Mouse (Mus musculus): ENCODE data around the gene Tln2. TPM values are rescaled to one million over a fixed set of nuclear protein-coding genes. Genes with fewer than 3 reads are reported as not detected.
A peak's percentile ranks its signal among the peaks of the same experiment; 100 is the strongest.

Gene Tln2
- polyA plus RNA-seq, 1 experiment, result 33.0 TPM

DNA sequence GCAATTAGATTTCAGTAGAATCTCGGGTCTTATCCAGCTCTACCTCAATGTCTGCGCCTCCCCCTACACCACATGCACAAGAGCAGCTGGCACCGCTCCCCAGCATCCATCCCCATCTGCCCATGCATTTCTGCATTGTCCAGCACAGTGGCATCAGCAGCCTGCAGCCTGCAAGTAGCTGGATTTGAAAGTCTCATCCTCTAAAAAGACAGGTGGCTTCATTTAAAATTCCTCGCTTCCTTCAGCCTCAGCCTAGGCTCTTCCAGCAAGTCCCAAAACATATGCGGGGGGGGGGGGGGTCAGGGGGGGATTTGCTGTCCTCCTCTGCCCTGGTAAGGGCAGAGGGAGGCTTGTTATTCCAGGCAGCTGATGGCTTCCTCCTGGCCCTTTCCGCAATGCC is 141.4 kb downstream of the Tln2 start:
- WGBS, result 66% methylated on average over 6 of the region's 6 CpGs
- no peak overlapping the region for H3K27ac ChIP-seq (ENCODE audit: insufficient read depth, low read depth, low read length)
- no peak overlapping the region for H3K4me3 ChIP-seq (ENCODE audit: insufficient read depth, low read depth, low read length)
- peaks cover 6% of the 10 kb centered on the region; the same call in 1 of the 2 replicates for H3K4me1 ChIP-seq (ENCODE audit: control insufficient read depth, insufficient read depth, low read length)
- no peak for TF ChIP-seq POLR2A (IDR thresholded peaks at IDR 0.05; ENCODE audit: insufficient read depth, low read depth, low read length)
- TF ChIP-seq CTCF (IDR thresholded peaks at IDR 0.05; ENCODE audit: insufficient read depth, low read depth, low read length), result no peak

DNA sequence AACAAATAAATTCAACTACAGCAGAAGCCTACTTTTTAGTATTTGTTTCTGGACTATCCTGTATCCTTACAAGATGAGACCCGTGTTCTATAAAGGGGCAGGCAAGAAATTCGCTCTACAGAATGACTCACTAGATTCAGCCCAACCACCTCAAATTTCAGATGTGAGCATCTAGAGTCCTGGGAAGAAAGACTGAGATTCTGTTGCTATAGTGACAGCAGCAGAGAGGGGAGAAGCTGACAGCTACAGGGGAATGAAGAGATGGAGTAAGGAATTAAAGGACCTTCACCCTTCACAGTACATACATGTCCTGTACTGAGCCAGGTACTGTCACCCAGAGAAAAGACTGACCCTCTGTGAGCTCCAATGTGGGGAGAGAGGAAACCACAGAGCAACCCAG is 148.8 kb downstream of the Tln2 start:
- H3K27ac ChIP-seq (ENCODE audit: insufficient read depth, low read depth, low read length), result peak overlapping the region; percentile 66; the same call in 1 of the 2 replicates
- no peaks in the 10 kb centered on the region; the same call in 1 of the 2 replicates for H3K4me1 ChIP-seq (ENCODE audit: control insufficient read depth, insufficient read depth, low read length)
- no peak for TF ChIP-seq POLR2A (IDR thresholded peaks at IDR 0.05; ENCODE audit: insufficient read depth, low read depth, low read length)
- TF ChIP-seq CTCF (IDR thresholded peaks at IDR 0.05; ENCODE audit: insufficient read depth, low read depth, low read length), result no peak
- no peak overlapping the region for H3K4me3 ChIP-seq (ENCODE audit: insufficient read depth, low read depth, low read length)
- 39% methylated on average over 2 of the region's 2 CpGs for WGBS

DNA sequence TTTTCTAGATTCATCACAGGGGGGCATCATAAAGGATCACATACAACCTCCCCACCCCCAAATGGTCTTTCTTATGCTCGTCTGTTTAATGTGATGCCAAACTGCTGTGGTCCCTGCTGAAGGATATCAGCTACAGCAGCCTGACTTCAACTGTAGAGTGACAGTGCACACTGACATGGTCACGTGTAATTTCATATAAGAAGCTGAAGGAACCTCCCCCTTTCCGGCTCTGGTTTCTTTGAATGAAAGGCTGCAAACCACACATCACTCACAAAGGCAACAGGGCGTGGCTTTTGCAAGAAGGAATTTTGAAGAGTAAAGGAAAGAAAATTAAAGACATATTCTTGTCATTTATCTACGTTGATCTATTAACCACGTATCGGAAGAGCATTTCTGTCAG is 154.8 kb downstream of the Tln2 start:
- TF ChIP-seq CTCF (IDR thresholded peaks at IDR 0.05; ENCODE audit: insufficient read depth, low read depth, low read length) (no peak), POLR2A (IDR thresholded peaks at IDR 0.05; ENCODE audit: insufficient read depth, low read depth, low read length) (no peak)
- H3K4me3 ChIP-seq (ENCODE audit: insufficient read depth, low read depth, low read length), result no peak overlapping the region
- no peak overlapping the region for H3K27ac ChIP-seq (ENCODE audit: insufficient read depth, low read depth, low read length)
- WGBS, result 94% methylated on average over 7 of the region's 7 CpGs
- peaks cover 6% of the 10 kb centered on the region; the same call in 1 of the 2 replicates for H3K4me1 ChIP-seq (ENCODE audit: control insufficient read depth, insufficient read depth, low read length)

DNA sequence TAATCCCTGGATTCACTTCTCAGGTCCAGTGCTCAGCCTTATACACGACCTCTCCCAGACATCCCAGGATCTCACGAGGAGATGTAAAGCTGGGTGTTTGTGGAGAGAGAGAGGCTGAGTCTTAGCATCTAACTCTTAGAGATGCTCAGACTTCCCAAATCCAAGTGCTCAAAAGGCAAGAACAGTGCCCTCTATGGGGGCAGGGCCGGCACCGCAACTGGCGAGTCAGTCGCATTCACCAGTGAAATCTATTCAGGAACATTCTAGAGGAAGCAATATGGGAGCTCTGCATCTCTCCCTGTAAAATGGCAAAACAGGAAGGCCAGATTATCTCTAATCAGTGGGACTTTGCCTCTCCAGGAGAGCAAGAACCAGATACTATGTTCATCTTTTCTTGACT is 159.9 kb downstream of the Tln2 start:
- TF ChIP-seq POLR2A (IDR thresholded peaks at IDR 0.05; ENCODE audit: insufficient read depth, low read depth, low read length) (no peak), CTCF (IDR thresholded peaks at IDR 0.05; ENCODE audit: insufficient read depth, low read depth, low read length) (no peak)
- Histone ChIP-seq H3K4me1 (ENCODE audit: control insufficient read depth, insufficient read depth, low read length) (peaks cover 6% of the 10 kb centered on the region; the same call in 1 of the 2 replicates), H3K27ac (ENCODE audit: insufficient read depth, low read depth, low read length) (no peak overlapping the region), H3K4me3 (ENCODE audit: insufficient read depth, low read depth, low read length) (no peak overlapping the region)
- 94% methylated on average over 6 of the region's 6 CpGs for WGBS

DNA sequence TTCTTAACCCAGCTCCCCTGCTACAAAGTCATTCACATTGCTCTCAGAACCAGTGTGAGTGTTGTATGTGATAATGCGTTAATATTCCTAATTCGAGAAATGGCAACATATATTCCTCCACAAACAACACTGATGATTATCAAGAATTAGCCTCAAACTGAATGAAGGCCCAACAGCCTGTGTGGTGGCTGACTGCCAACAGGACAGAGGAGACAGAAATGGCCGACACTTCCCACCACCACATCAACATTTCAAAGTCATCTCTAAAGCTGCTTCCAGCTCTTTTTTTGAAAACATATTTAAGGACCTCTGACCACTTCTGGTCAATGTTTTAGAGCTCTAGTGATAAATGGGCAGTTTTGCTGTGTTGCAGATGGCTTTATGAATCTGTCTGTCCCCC is 161.7 kb downstream of the Tln2 start:
- WGBS, result 83% methylated on average over 3 of the region's 3 CpGs
- no peak overlapping the region for H3K27ac ChIP-seq (ENCODE audit: insufficient read depth, low read depth, low read length)
- H3K4me3 ChIP-seq (ENCODE audit: insufficient read depth, low read depth, low read length), result no peak overlapping the region
- peaks cover 6% of the 10 kb centered on the region; the same call in 1 of the 2 replicates for H3K4me1 ChIP-seq (ENCODE audit: control insufficient read depth, insufficient read depth, low read length)
- no peak for TF ChIP-seq POLR2A (IDR thresholded peaks at IDR 0.05; ENCODE audit: insufficient read depth, low read depth, low read length)
- TF ChIP-seq CTCF (IDR thresholded peaks at IDR 0.05; ENCODE audit: insufficient read depth, low read depth, low read length), result no peak

DNA sequence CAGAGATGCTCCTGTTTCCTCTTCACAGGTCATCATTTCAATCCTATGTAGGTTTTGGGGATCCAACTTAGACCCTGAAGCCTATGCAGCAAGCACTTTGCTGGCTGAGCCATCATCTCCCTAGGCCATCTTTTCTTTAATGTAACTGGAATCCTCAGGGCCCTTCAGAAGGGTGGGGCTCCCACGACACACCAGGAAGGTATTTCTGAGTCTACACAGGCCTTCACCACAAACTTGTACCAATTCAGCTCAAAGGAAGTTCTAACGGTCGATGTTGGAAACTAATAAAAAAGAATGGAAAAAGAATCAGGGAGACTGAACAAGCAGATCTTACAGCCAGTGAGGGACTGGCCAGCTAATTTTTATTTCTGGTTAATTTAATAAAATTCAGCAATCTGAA is 163.1 kb downstream of the Tln2 start:
- Histone ChIP-seq H3K27ac (ENCODE audit: insufficient read depth, low read depth, low read length) (no peak overlapping the region), H3K4me3 (ENCODE audit: insufficient read depth, low read depth, low read length) (no peak overlapping the region), H3K4me1 (ENCODE audit: control insufficient read depth, insufficient read depth, low read length) (peaks cover 6% of the 10 kb centered on the region; the same call in 1 of the 2 replicates)
- no peak for TF ChIP-seq CTCF (IDR thresholded peaks at IDR 0.05; ENCODE audit: insufficient read depth, low read depth, low read length)
- TF ChIP-seq POLR2A (IDR thresholded peaks at IDR 0.05; ENCODE audit: insufficient read depth, low read depth, low read length), result no peak
- WGBS, result 93% methylated on average over 3 of the region's 3 CpGs

DNA sequence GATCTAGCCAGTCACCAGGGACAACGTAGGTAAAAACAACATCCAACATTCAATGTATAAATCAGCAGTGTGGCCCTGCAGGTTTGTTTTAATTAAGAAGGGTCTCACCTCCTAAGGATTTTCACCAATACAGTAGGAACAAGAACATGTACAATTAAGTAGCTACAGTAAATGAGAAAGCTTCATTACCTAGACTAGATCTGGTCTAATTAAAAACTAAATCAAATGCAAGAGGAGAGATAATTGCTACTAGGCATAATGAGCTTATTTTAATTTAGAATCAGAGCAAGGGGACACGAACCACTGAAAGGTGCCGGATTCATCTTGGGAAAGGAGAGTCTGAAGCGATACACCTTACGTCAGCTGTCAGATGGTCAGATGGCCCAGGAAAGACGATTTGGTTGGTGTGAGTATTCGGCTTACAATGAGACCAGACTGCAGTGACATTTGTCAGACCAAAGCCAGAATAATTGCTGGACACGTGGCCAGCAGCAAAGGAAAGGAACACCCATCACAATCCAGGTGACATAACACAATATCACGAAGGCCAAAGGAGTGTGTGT is 175.4 kb downstream of the Tln2 start:
- WGBS, result 76% methylated on average over 9 of the region's 9 CpGs
- Histone ChIP-seq H3K4me3 (ENCODE audit: insufficient read depth, low read depth, low read length) (no peak overlapping the region), H3K27ac (ENCODE audit: insufficient read depth, low read depth, low read length) (no peak overlapping the region), H3K4me1 (ENCODE audit: control insufficient read depth, insufficient read depth, low read length) (peaks cover 2% of the 10 kb centered on the region; the same call in 1 of the 2 replicates)
- no peak for TF ChIP-seq POLR2A (IDR thresholded peaks at IDR 0.05; ENCODE audit: insufficient read depth, low read depth, low read length)
- no peak for TF ChIP-seq CTCF (IDR thresholded peaks at IDR 0.05; ENCODE audit: insufficient read depth, low read depth, low read length)

DNA sequence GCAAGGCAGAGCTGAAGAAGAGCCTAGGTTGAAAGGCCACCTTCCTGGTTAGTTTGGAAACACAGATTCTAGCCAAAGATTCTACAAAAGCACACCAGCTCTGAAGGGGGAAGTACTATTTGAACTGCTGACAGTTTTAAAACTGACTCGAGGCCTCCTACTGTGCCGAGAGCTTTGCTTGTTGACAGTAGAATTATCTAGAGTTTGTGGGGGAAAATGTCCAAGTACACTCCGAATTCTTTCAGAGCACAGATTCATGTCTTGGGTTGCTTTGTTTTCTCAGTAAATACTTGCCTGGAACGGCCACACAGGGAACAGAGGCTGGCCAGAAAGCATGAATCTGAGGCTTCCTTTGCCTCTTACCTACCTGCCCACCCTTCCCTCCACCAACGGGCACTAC is 179.4 kb downstream of the Tln2 start:
- no peak for TF ChIP-seq POLR2A (IDR thresholded peaks at IDR 0.05; ENCODE audit: insufficient read depth, low read depth, low read length)
- no peak for TF ChIP-seq CTCF (IDR thresholded peaks at IDR 0.05; ENCODE audit: insufficient read depth, low read depth, low read length)
- peaks cover 2% of the 10 kb centered on the region; the same call in 1 of the 2 replicates for H3K4me1 ChIP-seq (ENCODE audit: control insufficient read depth, insufficient read depth, low read length)
- 28% methylated on average over 5 of the region's 5 CpGs for WGBS
- no peak overlapping the region for H3K4me3 ChIP-seq (ENCODE audit: insufficient read depth, low read depth, low read length)
- H3K27ac ChIP-seq (ENCODE audit: insufficient read depth, low read depth, low read length), result no peak overlapping the region

DNA sequence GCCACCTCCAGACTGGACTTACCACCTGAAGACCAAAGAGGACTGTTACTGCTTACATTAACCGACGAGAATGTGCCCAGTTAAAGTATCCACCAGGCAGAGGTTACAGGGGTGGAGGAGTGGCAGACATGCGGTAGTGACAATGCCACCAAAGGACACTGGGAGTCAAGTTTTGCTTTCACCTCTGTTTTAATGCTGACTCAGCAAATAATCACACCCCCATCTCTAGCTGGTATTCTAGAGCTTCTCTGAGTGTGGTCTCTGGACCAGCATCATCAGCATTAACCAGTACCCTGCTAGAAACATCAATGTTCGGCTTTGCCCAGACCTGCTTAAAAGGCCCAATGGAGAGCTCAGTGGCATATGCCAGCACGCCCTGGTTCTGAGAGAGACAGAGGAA is 180.7 kb downstream of the Tln2 start:
- Histone ChIP-seq H3K4me1 (ENCODE audit: control insufficient read depth, insufficient read depth, low read length) (peaks cover 2% of the 10 kb centered on the region; the same call in 1 of the 2 replicates), H3K4me3 (ENCODE audit: insufficient read depth, low read depth, low read length) (no peak overlapping the region), H3K27ac (ENCODE audit: insufficient read depth, low read depth, low read length) (no peak overlapping the region)
- no peak for TF ChIP-seq CTCF (IDR thresholded peaks at IDR 0.05; ENCODE audit: insufficient read depth, low read depth, low read length)
- TF ChIP-seq POLR2A (IDR thresholded peaks at IDR 0.05; ENCODE audit: insufficient read depth, low read depth, low read length), result no peak
- 97% methylated on average over 5 of the region's 5 CpGs for WGBS

Data from olfactory bulb, adult 2 months (tissue).